Mouse (Mus musculus) embryonic stem cell, embryonic (primary cell): ENCODE results near the gene Fam198a.

Experiments used
- CTCF ChIA-PET, 4 experiments: fragments of 300-600 bp in 2 of 4; fragments of 350-600 bp in 2 of 4; sonication (Branson Sonifier 250); formaldehyde crosslinking; loops; one replicate each; lab custom pipeline; 2022; ENCODE audit warnings: inconsistent platforms in 2 of 4; lab: Charles Lee
- POLR2A ChIA-PET, 4 experiments: fragments of 300-600 bp in 2 of 4; fragments of 350-600 bp in 2 of 4; sonication (Branson Sonifier 250); formaldehyde crosslinking; loops; one replicate each; lab custom pipeline; 2022; ENCODE audit warnings: antibody characterized with exemption in 4 of 4, inconsistent platforms in 1 of 4; lab: Charles Lee

Gene Fam198a

DNA sequence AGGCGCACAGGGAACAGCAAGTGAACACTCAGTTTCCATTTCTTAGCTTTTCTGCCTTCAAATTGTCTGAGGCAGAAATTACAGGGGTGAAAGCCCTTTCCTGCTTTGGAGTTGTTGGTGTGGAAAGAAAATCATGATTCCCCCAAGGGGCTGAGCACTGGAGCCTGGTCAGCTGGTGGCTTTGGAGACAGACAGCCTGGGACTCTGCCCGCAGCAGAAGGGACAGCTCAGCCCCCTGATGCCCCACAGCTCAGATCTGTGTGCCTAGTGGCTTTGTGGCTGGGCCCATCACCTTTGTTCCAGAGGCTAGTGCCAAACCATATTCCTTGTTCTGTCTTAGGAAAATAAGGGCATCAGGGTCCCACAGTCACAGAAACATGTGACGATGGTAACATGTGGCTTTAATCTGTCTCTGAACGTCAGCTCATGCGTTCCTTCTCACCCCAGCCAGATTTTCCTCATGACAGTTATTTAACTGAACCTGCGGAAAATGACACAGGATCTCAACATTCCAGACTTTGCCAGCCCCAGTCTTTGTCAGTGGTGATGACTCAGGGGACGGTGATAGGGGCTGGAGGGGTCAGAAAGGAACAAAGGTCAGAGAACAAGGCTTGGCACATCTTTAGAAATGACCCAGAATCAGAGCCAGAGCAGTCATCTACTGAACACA lies 9.3 kb downstream of the Fam198a start:
- POLR2A ChIA-PET, result no interaction called here
- CTCF ChIA-PET, result interaction anchor here in 2 of 4 experiments (1.1 to 1.3 kb wide), 2 partner anchors 25 to 129 kb away, joined by 3 to 5 read pairs; no protein-coding TSS in a partner anchor

GRCm38 (mm10) chr9:121964941-121965340 lies 14.2 kb downstream of the Fam198a start:
- POLR2A ChIA-PET, result no interaction called here
- CTCF ChIA-PET, result interaction anchor here in 1 of 4 experiments (0.5 kb wide), 1 partner anchor 1425 kb away, joined by 3 read pairs; no protein-coding TSS in a partner anchor

DNA sequence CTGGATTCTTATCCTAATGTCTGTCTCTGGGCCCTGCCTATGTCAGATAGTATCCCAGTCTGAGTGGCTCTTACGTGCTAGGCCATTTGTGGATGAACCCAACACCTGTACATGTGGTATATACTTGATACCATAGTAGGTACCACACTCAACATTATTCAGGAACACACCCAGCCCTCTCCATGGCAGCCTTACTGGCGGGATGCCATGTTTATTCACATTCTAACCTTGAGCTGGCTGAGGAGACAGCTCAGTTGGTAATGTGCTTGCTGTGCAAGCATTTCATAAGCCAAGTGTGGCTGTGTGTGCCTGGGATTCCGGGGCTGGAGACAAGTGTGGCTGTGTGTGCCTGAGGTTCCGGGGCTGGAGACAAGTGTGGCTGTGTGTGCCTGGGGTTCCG lies 17.5 kb downstream of the Fam198a start:
- POLR2A ChIA-PET, result no interaction called here
- CTCF ChIA-PET, result no interaction called here

- CTCF ChIA-PET, result interaction anchor here in 1 of 4 experiments (1.5 kb wide), 1 partner anchor 13 kb away, joined by 4 read pairs; no protein-coding TSS in a partner anchor
- POLR2A ChIA-PET, result interaction anchor here in 1 of 4 experiments (0.6 kb wide), 1 partner anchor 1099 kb away, joined by 3 read pairs; no protein-coding TSS in a partner anchor
Measured at GRCm38 (mm10) chr9:121969841-121970381, 19.1 kb downstream of the Fam198a start.

- POLR2A ChIA-PET, result no interaction called here
Measured at GRCm38 (mm10) chr9:121973207-121973606, 22.4 kb downstream of the Fam198a start.

DNA sequence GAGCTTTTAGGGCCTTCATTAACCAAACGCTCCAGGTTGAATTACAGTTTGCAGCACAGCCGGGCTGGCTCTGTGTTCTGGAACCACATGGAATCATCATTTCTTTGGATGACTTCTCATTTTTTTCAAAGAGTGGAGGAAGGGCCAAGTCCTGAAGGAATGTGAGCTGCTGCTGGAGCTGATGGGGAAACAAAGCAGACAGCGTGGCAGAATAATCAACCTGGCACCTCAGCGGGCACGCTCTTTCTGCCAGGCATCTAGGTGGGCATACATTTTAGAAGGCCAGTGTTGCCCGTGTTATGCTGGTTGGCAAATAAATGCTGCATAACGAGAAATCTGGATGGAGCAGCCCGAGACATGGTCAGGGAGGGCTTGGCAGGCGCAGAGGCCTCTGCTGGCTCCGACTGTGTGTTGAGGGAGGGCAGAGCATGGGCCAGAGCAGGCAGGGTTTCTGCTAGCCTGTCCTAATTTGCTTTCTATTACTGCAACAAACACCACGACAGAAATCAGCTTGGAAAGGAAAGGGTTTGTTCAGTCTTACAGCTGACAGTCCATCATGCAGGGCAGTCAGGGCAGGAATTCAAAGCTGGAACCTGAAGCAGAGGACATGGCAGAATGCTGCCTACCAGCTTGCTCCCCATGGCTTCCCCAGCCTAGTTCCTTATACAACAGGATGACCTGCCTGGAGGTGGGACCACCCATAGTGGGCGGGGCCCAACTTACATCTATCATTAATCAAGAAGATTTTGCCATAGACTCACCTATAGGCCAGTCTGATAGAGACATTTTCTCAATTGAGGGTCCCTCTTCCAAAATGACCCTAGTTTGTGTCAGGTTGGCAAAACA lies 23.6 kb downstream of the Fam198a start:
- CTCF ChIA-PET, result no interaction called here

More at GRCm38 (mm10) chr9:121973207-121973606, 22.4 kb downstream of the Fam198a start:
- CTCF ChIA-PET, result no interaction called here

GRCm38 (mm10) chr9:121975321-121975720 lies 24.5 kb downstream of the Fam198a start:
- POLR2A ChIA-PET, result no interaction called here
- CTCF ChIA-PET, result no interaction called here

More for the DNA sequence above, 23.6 kb downstream of the Fam198a start:
- POLR2A ChIA-PET, result no interaction called here

- ChIA-PET POLR2A (interaction anchor here in 3 of 4 experiments (0.5 to 1.5 kb wide), 4 partner anchors 8 to 127 kb away, joined by 3 to 4 read pairs (median 4); partner anchors contain the start of gene Higd1a (in 1 of the 3)), CTCF (interaction anchor here in 2 of 4 experiments (0.5 to 1.6 kb wide), 4 partner anchors 9 to 135 kb away, joined by 3 to 7 read pairs (median 4); no protein-coding TSS in a partner anchor)
Measured at GRCm38 (mm10) chr9:121981046-121981445, 30.3 kb downstream of the Fam198a start.

DNA sequence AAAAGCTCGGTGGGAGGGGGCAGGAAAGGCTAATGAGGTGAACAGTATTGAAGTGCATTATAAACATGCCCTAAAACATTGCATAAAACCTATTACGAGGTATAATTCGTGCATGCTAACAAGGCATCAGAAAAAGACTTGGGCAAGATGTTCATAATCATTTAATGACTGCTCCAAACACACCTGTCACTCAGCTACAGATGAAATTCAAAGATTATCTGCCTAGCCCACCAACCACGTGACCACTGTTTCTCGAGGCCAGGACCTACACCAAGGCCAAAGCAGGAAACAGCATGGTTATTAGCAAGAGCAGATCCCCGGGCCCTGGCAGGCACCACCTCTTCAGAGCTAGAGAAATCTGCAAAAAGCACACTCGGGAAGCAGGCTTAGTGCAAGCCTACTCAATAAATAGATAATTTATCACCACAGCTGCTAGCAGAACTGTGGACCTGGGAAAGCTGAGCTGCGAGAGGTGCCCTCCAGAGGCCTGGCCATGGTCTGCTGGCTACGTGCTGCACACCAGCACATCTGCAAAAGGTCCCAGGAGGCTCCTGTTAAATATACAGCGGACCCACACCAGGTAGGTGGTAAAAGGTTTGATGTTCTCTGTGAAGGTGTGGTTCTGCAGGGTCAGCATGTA lies 30.8 kb downstream of the Fam198a start:
- POLR2A ChIA-PET, result interaction anchor here in 3 of 4 experiments (0.9 to 1.5 kb wide), 3 partner anchors 8 to 127 kb away, joined by 3 to 4 read pairs (median 4); partner anchors contain the start of gene Higd1a (in 1 of the 3)
- CTCF ChIA-PET, result interaction anchor here in 2 of 4 experiments (0.5 to 1.6 kb wide), 4 partner anchors 10 to 135 kb away, joined by 3 to 7 read pairs (median 4); no protein-coding TSS in a partner anchor

DNA sequence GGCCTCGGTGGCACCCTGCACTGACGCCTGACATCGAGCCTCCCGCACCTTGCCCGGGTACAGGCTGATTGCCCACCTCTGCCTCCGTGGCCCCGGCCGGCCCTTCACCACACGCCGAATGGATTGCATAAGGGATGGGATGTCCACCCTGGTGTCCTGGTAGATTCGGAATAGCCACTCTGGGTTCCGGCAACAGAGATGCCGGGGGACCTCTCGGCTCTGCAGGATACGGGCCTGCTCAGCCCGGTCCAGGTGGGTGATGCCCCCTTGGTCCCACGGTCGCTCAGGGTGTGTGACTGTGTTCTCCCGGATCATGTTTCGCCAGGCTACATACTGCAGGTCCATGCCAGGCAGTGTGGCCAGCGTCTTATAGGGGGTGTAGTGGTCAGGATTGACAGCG lies 31.4 kb downstream of the Fam198a start:
- POLR2A ChIA-PET, result interaction anchor here in 1 of 4 experiments (1.5 kb wide), 1 partner anchor 14 kb away, joined by 4 read pairs; no protein-coding TSS in a partner anchor
- CTCF ChIA-PET, result interaction anchor here in 3 of 4 experiments (0.7 to 1.8 kb wide), 8 partner anchors 11 to 151 kb away, joined by 3 to 6 read pairs (median 3); no protein-coding TSS in a partner anchor

- POLR2A ChIA-PET, result interaction anchor here in 2 of 4 experiments (0.9 to 1.5 kb wide), 2 partner anchors 12 to 13 kb away, joined by 4 read pairs; no protein-coding TSS in a partner anchor
- CTCF ChIA-PET, result interaction anchor here in 3 of 4 experiments (0.7 to 1.8 kb wide), 14 partner anchors 9 to 506 kb away, joined by 3 to 6 read pairs (median 3); no protein-coding TSS in a partner anchor
Measured at GRCm38 (mm10) chr9:121982665-121983064, 31.9 kb downstream of the Fam198a start.

GRCm38 (mm10) chr9:121983504-121983903 lies 32.7 kb downstream of the Fam198a start:
- ChIA-PET CTCF (interaction anchor here (0.5 to 3.9 kb wide), 20 partner anchors 9 to 507 kb away, joined by 3 to 13 read pairs (median 3); no protein-coding TSS in a partner anchor), POLR2A (interaction anchor here in 2 of 4 experiments (0.9 to 1.5 kb wide), 2 partner anchors 11 to 12 kb away, joined by 4 read pairs; no protein-coding TSS in a partner anchor)

DNA sequence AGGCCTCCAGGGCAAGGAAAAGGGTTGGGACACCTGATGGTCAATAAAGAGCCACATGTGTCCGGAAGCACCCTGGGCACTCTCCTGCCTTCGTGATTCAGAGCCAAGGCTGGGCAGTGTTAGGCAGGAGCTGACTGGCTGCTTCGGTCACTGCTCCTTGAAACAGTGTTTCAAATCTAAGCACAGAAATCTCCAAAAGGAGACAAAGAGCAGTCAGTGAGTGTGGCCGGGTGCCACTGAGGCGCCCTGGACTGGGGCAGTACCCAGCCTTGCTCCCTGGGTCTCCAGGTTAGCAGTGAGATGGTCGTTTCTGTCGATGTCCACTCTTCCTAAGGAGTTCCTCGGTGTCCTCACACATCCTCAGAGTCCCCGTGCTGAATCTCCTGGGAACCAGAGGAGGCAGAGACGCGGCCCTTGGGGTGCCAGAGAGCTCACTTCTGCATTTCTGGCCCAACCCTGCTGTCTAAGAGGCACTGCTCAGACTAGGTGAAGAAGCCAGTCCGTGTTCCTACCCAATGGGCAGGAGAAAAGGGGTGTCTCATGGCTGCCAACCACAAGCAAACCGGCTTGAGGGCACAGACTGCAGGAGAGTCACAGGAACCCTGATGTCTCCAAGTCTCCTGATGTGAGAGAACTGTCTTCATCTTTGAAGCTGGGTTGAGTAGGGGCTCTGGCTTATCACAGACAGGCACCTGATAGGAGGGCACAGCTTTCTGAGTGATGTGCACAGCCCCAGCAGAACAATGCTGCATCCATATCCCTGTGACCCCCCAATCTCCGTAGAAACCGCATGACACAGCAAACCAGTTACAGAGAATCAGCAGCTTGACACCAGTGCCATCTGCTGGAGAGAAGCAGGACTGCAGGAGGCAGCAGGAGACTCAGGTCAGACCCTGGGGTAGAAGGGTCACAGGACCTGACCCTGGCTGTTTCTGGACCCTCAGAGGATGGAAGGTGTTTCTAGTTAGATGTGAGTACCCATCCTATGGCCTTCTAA lies 34.0 kb downstream of the Fam198a start:
- ChIA-PET CTCF (interaction anchor here (0.5 to 3.9 kb wide), 36 partner anchors 9 to 1460 kb away, joined by 3 to 14 read pairs (median 4); no protein-coding TSS in a partner anchor), POLR2A (interaction anchor here in 1 of 4 experiments (0.7 to 1.4 kb wide), 2 partner anchors 11 to 48 kb away, joined by 3 to 5 read pairs; no protein-coding TSS in a partner anchor)

- POLR2A ChIA-PET, result interaction anchor here in 3 of 4 experiments (0.8 to 1.5 kb wide), 6 partner anchors 8 to 131 kb away, joined by 3 to 6 read pairs (median 4); partner anchors contain the start of genes Higd1a (in 1 of the 3) and Snrk (in 1 of the 3)
- CTCF ChIA-PET, result interaction anchor here in 3 of 4 experiments (0.6 to 1.3 kb wide), 5 partner anchors 26 to 430 kb away, joined by 3 to 4 read pairs (median 4); partner anchors contain the start of gene Snrk (in 1 of the 3)
Measured at GRCm38 (mm10) chr9:121988910-121989309, 38.1 kb downstream of the Fam198a start.

- POLR2A ChIA-PET, result interaction anchor here in 3 of 4 experiments (0.6 to 1.5 kb wide), 7 partner anchors 9 to 132 kb away, joined by 3 to 6 read pairs (median 4); partner anchors contain the start of genes Higd1a (in 1 of the 3) and Snrk (in 1 of the 3)
Measured at GRCm38 (mm10) chr9:121989536-121989935, 38.7 kb downstream of the Fam198a start.

DNA sequence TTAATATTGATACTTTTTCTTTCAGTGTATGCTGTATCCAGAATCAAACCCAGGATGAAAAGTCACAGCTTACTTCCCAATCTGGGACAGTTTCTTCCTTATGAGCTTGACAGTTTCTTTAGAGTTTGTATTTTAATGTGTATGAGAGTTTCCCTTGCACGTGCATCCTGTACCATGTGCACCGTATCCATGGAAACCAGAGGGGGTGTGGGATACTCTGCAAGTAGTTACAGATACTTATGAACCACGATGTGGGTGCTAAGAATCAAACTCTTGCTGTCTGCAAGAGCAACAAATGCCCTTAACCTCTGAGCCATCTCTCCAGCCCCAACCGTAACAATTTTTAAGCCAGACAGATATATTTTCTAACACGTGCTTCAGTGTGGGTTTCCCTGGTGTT lies 40.3 kb downstream of the Fam198a start:
- ChIA-PET POLR2A (interaction anchor here in 1 of 4 experiments (0.7 kb wide), 1 partner anchor 276 kb away, joined by 3 read pairs; no protein-coding TSS in a partner anchor), CTCF (no interaction called here)

More at GRCm38 (mm10) chr9:121989536-121989935, 38.7 kb downstream of the Fam198a start:
- CTCF ChIA-PET, result interaction anchor here in 2 of 4 experiments (0.5 to 1.3 kb wide), 5 partner anchors 25 to 431 kb away, joined by 3 to 13 read pairs (median 4); no protein-coding TSS in a partner anchor
